Mouse (Mus musculus): Measurements from ENCODE around the gene Slco2a1. TPM values are rescaled to one million over a fixed set of nuclear protein-coding genes. Genes with fewer than 3 reads are reported as not detected.

Slco2a1 gene
- polyA plus RNA-seq, 1 experiment: 84.7 TPM

DNA sequence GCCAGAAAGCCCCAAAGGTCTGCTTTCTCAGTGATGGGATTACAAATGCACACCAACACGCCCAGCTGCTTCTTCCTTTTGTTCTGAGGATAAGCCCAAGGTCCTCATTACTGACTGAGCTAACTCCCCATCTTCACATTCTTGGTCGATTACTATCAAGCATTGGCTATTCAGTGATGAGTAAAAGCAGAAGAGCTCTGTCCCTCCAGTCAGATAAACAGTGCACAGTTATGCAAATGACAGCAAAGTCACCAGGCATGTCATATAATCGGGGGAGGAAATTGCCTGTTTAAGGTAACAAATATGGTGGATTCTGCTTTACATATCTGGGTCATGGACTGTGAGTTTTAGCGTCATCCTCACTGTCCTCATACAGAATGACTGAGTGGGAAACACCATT, 35.6 kb downstream of the Slco2a1 start:
- Histone ChIP-seq H3K27ac (ENCODE audit: insufficient read depth, low read depth, low read length) (no peak overlapping the region), H3K36me3 (ENCODE audit: control insufficient read depth, insufficient read depth, low read length) (no peaks in the 10 kb centered on the region), H3K4me3 (ENCODE audit: low read depth, low read length) (no peak overlapping the region), H3K4me1 (ENCODE audit: control insufficient read depth, insufficient read depth, insufficient read length, low read length) (peaks cover 5% of the 10 kb centered on the region; the same call in 1 of the 2 replicates), H3K27me3 (ENCODE audit: control insufficient read depth, insufficient read depth, low read length) (no peaks in the 10 kb centered on the region)
- 80% methylated on average over 4 of the region's 4 CpGs for WGBS
- no peak for TF ChIP-seq POLR2A (IDR thresholded peaks at IDR 0.05; ENCODE audit: low read depth, low read length)
- TF ChIP-seq CTCF (IDR thresholded peaks at IDR 0.05; ENCODE audit: extremely low read depth, insufficient read length, insufficient replicate concordance, low read depth, low read length): no peak

DNA sequence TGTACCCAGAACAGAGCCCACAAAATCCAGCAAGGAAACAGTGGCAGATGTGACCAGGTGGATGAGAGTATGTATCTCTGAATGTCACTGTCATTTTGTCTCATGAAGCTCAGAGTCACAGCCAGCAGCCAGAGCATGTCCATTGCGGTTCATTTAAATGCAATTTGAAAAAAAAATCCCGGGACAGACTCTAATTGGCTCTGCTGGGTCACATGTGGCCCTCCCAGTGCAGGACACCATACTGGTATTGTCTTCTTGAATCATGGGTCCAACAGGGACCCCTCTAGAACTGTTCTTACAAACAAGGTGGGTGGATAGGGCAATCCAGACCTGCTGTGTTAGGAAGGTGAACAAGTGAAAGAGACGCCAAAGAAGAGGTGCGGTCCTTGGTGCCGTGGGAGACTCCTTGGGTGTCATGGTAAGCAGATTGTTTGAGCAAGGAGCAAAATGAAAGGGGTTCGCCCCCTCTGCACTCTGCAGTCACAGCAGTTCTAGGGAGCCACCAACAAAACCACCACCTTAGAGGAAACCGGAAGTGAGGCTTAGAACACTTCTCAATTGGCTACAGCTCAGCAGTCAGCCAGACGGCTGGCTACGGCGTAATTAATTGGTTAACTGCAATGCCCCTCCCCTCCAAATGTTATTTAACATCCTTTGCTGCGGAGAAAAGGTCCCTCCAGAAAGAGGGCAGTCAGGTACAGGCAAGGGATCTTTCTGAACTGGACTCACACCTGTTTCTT, 38.8 kb downstream of the Slco2a1 start:
- Histone ChIP-seq H3K27ac (ENCODE audit: insufficient read depth, low read depth, low read length) (no peak overlapping the region), H3K4me1 (ENCODE audit: control insufficient read depth, insufficient read depth, insufficient read length, low read length) (peaks cover 6% of the 10 kb centered on the region), H3K4me3 (ENCODE audit: low read depth, low read length) (no peak overlapping the region), H3K36me3 (ENCODE audit: control insufficient read depth, insufficient read depth, low read length) (no peaks in the 10 kb centered on the region), H3K27me3 (ENCODE audit: control insufficient read depth, insufficient read depth, low read length) (no peaks in the 10 kb centered on the region)
- WGBS: 78% methylated on average over 11 of the region's 11 CpGs
- TF ChIP-seq POLR2A (IDR thresholded peaks at IDR 0.05; ENCODE audit: low read depth, low read length) (no peak), CTCF (IDR thresholded peaks at IDR 0.05; ENCODE audit: extremely low read depth, insufficient read length, insufficient replicate concordance, low read depth, low read length) (no peak)

DNA sequence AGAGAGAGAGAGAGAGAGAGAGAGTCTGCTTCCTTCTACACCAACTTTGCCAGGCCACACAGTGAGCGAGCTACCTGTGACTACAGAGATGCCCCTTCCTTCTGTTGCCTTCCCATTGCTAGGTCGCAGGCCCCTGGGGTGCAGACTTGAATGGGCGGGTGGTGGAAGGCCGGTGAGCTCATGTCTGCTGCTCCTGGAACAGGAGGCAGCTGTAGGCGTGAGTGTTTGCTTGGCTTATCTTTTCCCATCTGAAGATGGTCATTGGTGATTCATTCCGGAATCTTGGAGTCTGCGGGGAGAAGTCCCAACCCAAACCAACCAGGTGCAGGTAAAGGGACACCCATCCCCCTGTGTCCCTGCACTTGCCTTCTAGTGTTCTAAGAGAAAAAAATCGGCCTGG, 40.5 kb downstream of the Slco2a1 start:
- no peak for TF ChIP-seq CTCF (IDR thresholded peaks at IDR 0.05; ENCODE audit: extremely low read depth, insufficient read length, insufficient replicate concordance, low read depth, low read length)
- TF ChIP-seq POLR2A (IDR thresholded peaks at IDR 0.05; ENCODE audit: low read depth, low read length): no peak
- Histone ChIP-seq H3K4me1 (ENCODE audit: control insufficient read depth, insufficient read depth, insufficient read length, low read length) (peaks cover 4% of the 10 kb centered on the region; the same call in 1 of the 2 replicates), H3K36me3 (ENCODE audit: control insufficient read depth, insufficient read depth, low read length) (no peaks in the 10 kb centered on the region), H3K27ac (ENCODE audit: insufficient read depth, low read depth, low read length) (no peak overlapping the region), H3K4me3 (ENCODE audit: low read depth, low read length) (no peak overlapping the region), H3K27me3 (ENCODE audit: control insufficient read depth, insufficient read depth, low read length) (no peaks in the 10 kb centered on the region)
- 66% methylated on average over 8 of the region's 8 CpGs for WGBS

DNA sequence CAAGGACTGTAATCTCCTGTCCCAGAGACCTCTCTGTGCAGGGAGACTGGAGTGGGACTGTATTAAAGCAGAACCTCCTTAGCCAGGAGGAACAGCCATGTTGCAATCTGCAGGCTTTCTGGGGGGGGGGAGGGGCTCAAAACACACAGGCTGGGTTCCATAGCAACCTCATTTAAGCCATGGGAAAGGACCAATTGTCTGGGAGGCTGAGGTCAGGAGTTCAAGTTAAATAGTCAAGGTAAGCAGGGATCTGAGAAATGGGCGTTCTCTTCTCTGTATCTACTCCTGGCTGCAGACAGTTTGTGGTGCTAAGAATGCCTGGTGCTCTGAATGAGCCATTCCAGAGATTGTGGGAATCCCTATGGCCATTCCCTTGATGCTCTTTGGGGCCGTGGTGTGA, 41.5 kb downstream of the Slco2a1 start:
- Histone ChIP-seq H3K27me3 (ENCODE audit: control insufficient read depth, insufficient read depth, low read length) (no peaks in the 10 kb centered on the region), H3K4me3 (ENCODE audit: low read depth, low read length) (no peak overlapping the region), H3K4me1 (ENCODE audit: control insufficient read depth, insufficient read depth, insufficient read length, low read length) (peaks cover 4% of the 10 kb centered on the region; the same call in 1 of the 2 replicates), H3K27ac (ENCODE audit: insufficient read depth, low read depth, low read length) (no peak overlapping the region), H3K36me3 (ENCODE audit: control insufficient read depth, insufficient read depth, low read length) (no peaks in the 10 kb centered on the region)
- no peak for TF ChIP-seq POLR2A (IDR thresholded peaks at IDR 0.05; ENCODE audit: low read depth, low read length)
- WGBS: 88% methylated on average over 2 of the region's 2 CpGs

DNA sequence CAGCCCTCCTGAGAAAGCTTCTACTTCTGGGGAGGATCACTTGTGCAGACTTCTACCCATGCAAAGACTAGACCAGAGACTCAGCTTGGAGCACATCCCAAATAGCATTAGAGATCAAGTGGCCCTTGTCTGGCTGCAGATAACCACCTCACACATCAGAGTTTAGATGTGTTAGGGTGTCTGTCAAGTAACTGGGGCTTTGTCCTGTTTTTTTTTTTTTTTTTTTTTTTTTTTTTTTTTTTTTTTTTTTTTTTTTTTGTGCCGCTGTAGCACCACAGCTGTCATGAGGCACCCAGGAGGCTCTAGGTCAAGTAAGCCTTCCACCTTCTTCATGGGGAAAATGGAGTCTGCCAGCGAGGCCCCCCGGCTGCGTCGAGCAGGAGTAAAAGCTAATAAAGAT, 42.7 kb downstream of the Slco2a1 start:
- H3K4me1 ChIP-seq (ENCODE audit: control insufficient read depth, insufficient read depth, insufficient read length, low read length): peaks cover 4% of the 10 kb centered on the region; the same call in 1 of the 2 replicates
- H3K27ac ChIP-seq (ENCODE audit: insufficient read depth, low read depth, low read length): no peak overlapping the region
- no peaks in the 10 kb centered on the region for H3K36me3 ChIP-seq (ENCODE audit: control insufficient read depth, insufficient read depth, low read length)
- 59% methylated on average over 5 of the region's 5 CpGs for WGBS
- H3K27me3 ChIP-seq (ENCODE audit: control insufficient read depth, insufficient read depth, low read length): no peaks in the 10 kb centered on the region
- no peak overlapping the region for H3K4me3 ChIP-seq (ENCODE audit: low read depth, low read length)
- TF ChIP-seq CTCF (IDR thresholded peaks at IDR 0.05; ENCODE audit: extremely low read depth, insufficient read length, insufficient replicate concordance, low read depth, low read length): no peak
- no peak for TF ChIP-seq POLR2A (IDR thresholded peaks at IDR 0.05; ENCODE audit: low read depth, low read length)

DNA sequence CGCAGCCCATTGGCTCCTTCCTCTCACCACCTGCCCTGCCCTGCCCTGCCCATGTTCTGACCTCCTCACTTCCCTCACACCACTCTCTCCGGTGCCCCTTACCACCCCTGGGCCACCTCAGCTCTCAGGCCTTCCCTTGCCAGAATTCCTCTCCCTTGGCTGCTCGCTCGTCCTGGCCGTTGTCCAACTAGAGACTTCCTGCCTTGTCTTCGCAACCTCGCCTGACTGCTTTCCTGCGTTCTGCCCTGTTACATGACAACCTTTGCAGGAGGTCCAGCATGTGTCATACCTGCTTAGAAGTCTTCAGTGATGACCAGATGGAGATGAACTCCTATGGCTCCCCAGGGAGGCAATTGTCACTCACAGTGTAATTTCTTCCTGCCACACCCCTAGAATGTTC, 43.7 kb downstream of the Slco2a1 start:
- 41% methylated on average over 8 of the region's 8 CpGs for WGBS
- no peaks in the 10 kb centered on the region for H3K27me3 ChIP-seq (ENCODE audit: control insufficient read depth, insufficient read depth, low read length)
- H3K4me1 ChIP-seq (ENCODE audit: control insufficient read depth, insufficient read depth, insufficient read length, low read length): peaks cover 4% of the 10 kb centered on the region; the same call in 1 of the 2 replicates
- H3K36me3 ChIP-seq (ENCODE audit: control insufficient read depth, insufficient read depth, low read length): no peaks in the 10 kb centered on the region
- no peak for TF ChIP-seq POLR2A (IDR thresholded peaks at IDR 0.05; ENCODE audit: low read depth, low read length)
- no peak for TF ChIP-seq CTCF (IDR thresholded peaks at IDR 0.05; ENCODE audit: extremely low read depth, insufficient read length, insufficient replicate concordance, low read depth, low read length)
- no peak overlapping the region for H3K4me3 ChIP-seq (ENCODE audit: low read depth, low read length)
- no peak overlapping the region for H3K27ac ChIP-seq (ENCODE audit: insufficient read depth, low read depth, low read length)

DNA sequence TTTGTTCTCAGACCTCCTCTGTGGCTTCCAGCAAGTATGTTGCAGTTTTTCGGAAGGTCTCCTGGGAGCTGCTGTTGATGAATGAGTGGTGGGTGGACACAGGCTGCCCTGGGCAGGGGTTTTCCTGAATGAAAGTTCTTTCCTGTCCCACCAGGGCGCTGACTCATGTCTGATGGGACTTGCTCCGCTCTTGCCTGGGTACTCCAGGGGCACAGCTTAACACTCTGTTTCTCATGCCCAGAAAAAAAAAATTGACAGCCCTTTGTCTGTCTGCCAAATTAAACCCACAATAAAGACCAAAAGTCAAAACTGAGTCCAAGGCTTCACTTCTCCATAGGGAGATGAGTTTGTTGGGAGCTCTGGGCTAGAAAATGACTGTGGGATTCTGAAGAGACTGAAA, 44.9 kb downstream of the Slco2a1 start:
- H3K27ac ChIP-seq (ENCODE audit: insufficient read depth, low read depth, low read length): no peak overlapping the region
- TF ChIP-seq CTCF (IDR thresholded peaks at IDR 0.05; ENCODE audit: extremely low read depth, insufficient read length, insufficient replicate concordance, low read depth, low read length): no peak
- no peak for TF ChIP-seq POLR2A (IDR thresholded peaks at IDR 0.05; ENCODE audit: low read depth, low read length)
- H3K27me3 ChIP-seq (ENCODE audit: control insufficient read depth, insufficient read depth, low read length): no peaks in the 10 kb centered on the region
- WGBS: 68% methylated on average over 3 of the region's 3 CpGs
- peaks cover 7% of the 10 kb centered on the region for H3K4me1 ChIP-seq (ENCODE audit: control insufficient read depth, insufficient read depth, insufficient read length, low read length)
- no peaks in the 10 kb centered on the region for H3K36me3 ChIP-seq (ENCODE audit: control insufficient read depth, insufficient read depth, low read length)
- H3K4me3 ChIP-seq (ENCODE audit: low read depth, low read length): no peak overlapping the region
